Mouse (Mus musculus): ENCODE results near the gene Hist1h2ao. TPM values are rescaled to one million over a fixed set of nuclear protein-coding genes. Genes with fewer than 3 reads are reported as not detected.
"Not testable (repeated sequence)": the region's sequence is repeated elsewhere in the genome, so short reads cannot be mapped to it uniquely, and the experiment has no call there.

Gene Hist1h2ao
- polyA plus RNA-seq, 1 experiment from 2014 or later = 2.0 TPM

- DNase-seq (ENCODE audit: low spot score) = not testable (repeated sequence)
These were observed 809 bp downstream of the Hist1h2ao start for GRCm38 (mm10) chr13:21811074-21811473.

DNA sequence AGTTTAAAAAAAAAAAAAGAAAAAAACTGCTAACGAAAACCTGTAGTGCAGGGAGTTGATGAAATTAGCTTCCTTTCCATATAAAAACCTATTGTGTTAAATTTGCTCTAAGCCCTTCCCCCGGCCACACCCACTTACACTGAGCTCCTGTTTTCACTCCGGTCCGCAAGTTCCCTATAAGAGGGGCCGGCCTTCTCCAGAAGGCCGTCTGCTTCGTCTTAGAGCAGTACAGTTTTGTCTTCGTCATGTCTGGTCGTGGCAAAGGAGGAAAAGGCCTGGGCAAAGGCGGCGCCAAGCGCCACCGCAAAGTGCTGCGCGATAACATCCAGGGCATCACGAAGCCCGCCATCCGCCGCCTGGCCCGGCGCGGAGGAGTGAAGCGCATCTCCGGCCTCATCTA lies 1.3 kb downstream of the Hist1h2ao start, which contains the start of gene Hist1h4m:
Gene Hist1h4m, plus strand, starts transcription at position 208 of the 400 bp plus-strand sequence.
- not testable (repeated sequence) for DNase-seq (ENCODE audit: low spot score)

GRCm38 (mm10) chr13:21812092-21812491 lies 1.8 kb downstream of the Hist1h2ao start:
- DNase-seq (ENCODE audit: low spot score) = not testable (repeated sequence)

GRCm38 (mm10) chr13:21820082-21820890 lies 10.0 kb downstream of the Hist1h2ao start:
- DNase-seq (ENCODE audit: low spot score) = not testable (repeated sequence)

- DNase-seq (ENCODE audit: low spot score) = no peak
These were observed 18.2 kb downstream of the Hist1h2ao start for GRCm38 (mm10) chr13:21828511-21828910.

GRCm38 (mm10) chr13:21830344-21830743 lies 20.1 kb downstream of the Hist1h2ao start:
- DNase-seq (ENCODE audit: low spot score) = no peak

DNA sequence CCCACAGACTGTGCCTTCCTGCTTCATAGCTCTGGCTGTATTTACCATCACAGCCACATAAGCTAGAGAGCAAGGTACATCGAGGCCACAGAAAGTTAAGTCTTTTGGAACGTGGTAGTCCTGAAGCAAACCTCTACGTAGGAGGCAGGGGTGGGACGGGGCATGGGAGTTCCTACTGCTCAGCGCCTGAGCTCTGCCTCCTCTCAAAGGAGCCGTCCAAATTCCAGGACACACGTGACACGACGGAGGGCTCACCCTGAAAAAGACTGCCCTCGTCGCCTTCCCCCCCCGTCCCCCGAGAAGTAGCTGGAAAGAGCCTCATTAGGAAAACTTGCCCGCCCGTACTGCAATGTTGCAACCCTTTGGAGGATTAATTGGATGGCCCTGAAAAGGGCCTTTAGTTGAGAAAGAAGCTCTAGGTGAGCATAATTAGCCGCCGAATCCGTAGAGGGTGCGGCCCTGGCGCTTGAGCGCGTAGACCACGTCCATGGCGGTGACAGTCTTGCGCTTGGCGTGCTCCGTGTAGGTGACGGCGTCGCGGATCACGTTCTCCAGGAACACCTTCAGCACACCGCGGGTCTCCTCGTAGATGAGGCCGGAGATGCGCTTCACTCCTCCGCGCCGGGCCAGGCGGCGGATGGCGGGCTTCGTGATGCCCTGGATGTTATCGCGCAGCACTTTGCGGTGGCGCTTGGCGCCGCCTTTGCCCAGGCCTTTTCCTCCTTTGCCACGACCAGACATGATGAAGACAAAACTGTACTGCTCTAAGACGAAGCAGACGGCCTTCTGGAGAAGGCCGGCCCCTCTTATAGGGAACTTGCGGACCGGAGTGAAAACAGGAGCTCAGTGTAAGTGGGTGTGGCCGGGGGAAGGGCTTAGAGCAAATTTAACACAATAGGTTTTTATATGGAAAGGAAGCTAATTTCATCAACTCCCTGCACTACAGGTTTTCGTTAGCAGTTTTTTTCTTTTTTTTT lies 21.4 kb downstream of the Hist1h2ao start, which contains the start of gene Hist1h4n:
Gene Hist1h4n, minus strand, starts transcription at position 779 of the 977 bp plus-strand sequence.
- not testable (repeated sequence) for DNase-seq (ENCODE audit: low spot score)

- DNase-seq (ENCODE audit: low spot score) = not testable (repeated sequence)
These were observed 23.2 kb downstream of the Hist1h2ao start, which contains the start of the genes Hist1h2ap and Hist1h2br for GRCm38 (mm10) chr13:21833461-21833860. Hist1h2ap (minus strand) TSS chr13:21833507. Hist1h2br (plus strand) TSS chr13:21833743.

DNA sequence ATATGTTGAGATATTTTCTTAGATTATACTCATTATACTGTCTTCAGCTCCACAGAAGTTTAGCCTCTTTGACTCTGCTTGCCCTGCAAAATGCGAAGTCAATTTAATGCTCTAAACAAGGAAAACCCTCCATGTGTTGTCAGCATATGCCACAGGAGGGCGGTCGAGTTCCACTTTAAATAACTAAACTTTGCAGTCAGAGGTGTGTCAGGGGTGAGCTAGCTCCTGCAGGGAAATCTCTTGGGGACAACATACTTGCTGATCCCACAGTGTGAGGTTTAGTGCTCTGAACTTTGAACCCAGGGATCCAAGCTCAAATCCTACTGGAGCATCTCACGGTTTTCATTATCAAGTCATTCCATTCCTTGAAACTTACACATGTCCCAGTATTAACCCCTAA lies 30.2 kb downstream of the Hist1h2ao start:
- DNase-seq (ENCODE audit: low spot score) = not testable (repeated sequence)

GRCm38 (mm10) chr13:21846356-21846755 lies 36.1 kb downstream of the Hist1h2ao start:
- DNase-seq (ENCODE audit: low spot score) = not testable (repeated sequence)

DNA sequence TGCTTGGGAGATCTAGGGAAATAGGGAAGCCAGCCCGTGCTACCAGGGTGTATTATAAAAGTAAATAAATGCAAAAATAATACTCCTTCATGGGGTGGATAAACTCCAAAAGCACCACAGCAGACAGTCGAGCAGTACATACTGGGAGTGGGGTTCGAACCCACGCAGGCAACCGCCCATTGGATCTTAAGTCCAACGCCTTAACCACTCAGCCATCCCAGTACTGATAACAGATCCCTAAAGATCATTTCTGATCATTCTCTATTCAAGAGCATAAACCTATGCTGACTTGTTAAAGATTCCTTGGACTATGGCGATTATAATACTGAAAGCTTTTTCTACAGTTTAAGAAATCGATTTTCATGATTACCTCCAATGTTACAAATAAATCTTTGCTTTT lies 37.6 kb downstream of the Hist1h2ao start:
- DNase-seq (ENCODE audit: low spot score) = no peak

DNA sequence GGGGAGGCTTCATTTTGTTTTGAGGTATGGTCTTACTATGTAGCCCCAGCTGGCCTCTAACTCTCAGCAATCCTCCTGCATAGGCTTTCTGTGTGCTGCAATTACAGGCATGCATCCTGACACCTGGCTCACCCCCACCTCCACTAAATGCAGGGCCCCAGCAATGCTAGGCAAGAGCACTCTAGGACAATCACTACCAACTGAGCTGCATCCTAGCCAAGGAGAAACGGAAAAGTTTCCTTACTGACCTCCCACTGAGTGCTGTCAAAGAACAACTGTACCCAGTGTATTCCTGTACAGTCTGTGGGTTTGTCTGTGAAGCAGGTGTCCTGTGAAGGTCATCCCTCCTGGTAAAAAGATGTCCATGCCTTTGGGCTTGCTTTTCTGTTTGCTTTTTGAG lies 40.4 kb downstream of the Hist1h2ao start:
- not testable (repeated sequence) for DNase-seq (ENCODE audit: low spot score)

GRCm38 (mm10) chr13:21852215-21852945 lies 42.1 kb downstream of the Hist1h2ao start:
- DNase-seq (ENCODE audit: low spot score) = peak; percentile 15

GRCm38 (mm10) chr13:21855146-21855545 lies 44.9 kb downstream of the Hist1h2ao start:
- DNase-seq (ENCODE audit: low spot score) = peak; percentile 54

DNA sequence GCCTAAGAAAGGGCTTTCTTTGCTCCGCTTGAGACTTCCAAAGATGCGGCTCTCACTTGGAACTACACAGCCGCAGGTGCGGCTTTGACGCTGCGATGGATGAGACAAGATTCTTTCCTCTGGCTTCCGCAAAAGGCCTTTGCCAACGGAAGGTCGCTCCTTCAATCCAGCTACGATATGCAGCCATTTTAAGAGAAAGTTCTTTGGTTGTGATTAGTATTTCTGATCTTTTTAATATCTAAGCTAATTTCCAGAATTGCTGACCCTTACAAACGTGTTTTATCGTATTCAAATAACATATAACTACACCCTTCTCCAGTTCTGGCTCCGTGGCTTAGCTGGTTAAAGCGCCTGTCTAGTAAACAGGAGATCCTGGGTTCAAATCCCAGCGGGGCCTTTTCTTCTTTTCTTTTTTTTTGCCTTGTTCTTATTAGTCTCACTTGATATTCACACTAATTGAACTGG lies 45.5 kb downstream of the Hist1h2ao start:
- peak; percentile 48 for DNase-seq (ENCODE audit: low spot score)

Small RNA genes lying within 50 kb of the gene (microRNA-seq; reads per million reads assigned to microRNA genes)
- gene Gm19658 (ENCODE audit: borderline number of aligned reads) (not detected), gene Gm44346 (ENCODE audit: borderline number of aligned reads) (not detected), gene Gm44466 (ENCODE audit: borderline number of aligned reads) (not detected)

Other genes with a start within 250 kb of the Hist1h2ao start
- gene Olfr1364, start 228.7 kb upstream of the Hist1h2ao start, polyA plus RNA-seq (2015; fragmentation: Nextera tagmentation; extraction: Ambion mirVana) = not detected in 2 replicates
- gene Olfr1362, start 196.4 kb upstream of the Hist1h2ao start, polyA plus RNA-seq (2015; fragmentation: Nextera tagmentation; extraction: Ambion mirVana) = not detected in 2 replicates
- gene Olfr11, start 167.9 kb upstream of the Hist1h2ao start, polyA plus RNA-seq (2015; fragmentation: Nextera tagmentation; extraction: Ambion mirVana) = not detected in 2 replicates
- gene Olfr1361, start 147.1 kb upstream of the Hist1h2ao start, polyA plus RNA-seq (2015; fragmentation: Nextera tagmentation; extraction: Ambion mirVana) = not detected in 2 replicates
- not detected in 2 replicates for gene Olfr1360, start 133.1 kb upstream of the Hist1h2ao start, polyA plus RNA-seq (2015; fragmentation: Nextera tagmentation; extraction: Ambion mirVana)
- gene Olfr1359, start 112.4 kb upstream of the Hist1h2ao start, polyA plus RNA-seq (2015; fragmentation: Nextera tagmentation; extraction: Ambion mirVana) = not detected in 2 replicates
- gene Hist1h2bl, start 94.3 kb upstream of the Hist1h2ao start, polyA plus RNA-seq (2015; fragmentation: Nextera tagmentation; extraction: Ambion mirVana) = 8.9 and 16.3 TPM in 2 replicates
- gene Hist1h2ai, start 94.0 kb upstream of the Hist1h2ao start, polyA plus RNA-seq (2015; fragmentation: Nextera tagmentation; extraction: Ambion mirVana) = 110 and 183 TPM in 2 replicates
- 43.7 and 67.6 TPM in 2 replicates for gene Hist1h3h, start 92.8 kb upstream of the Hist1h2ao start, polyA plus RNA-seq (2015; fragmentation: Nextera tagmentation; extraction: Ambion mirVana)
- 22.0 and 29.1 TPM in 2 replicates for gene Hist1h2bm, start 88.4 kb upstream of the Hist1h2ao start, polyA plus RNA-seq (2015; fragmentation: Nextera tagmentation; extraction: Ambion mirVana)
- 1.0 and 1.8 TPM in 2 replicates for gene Hist1h4j, start 75.4 kb upstream of the Hist1h2ao start, polyA plus RNA-seq (2015; fragmentation: Nextera tagmentation; extraction: Ambion mirVana)
- 16.8 and 24.8 TPM in 2 replicates for gene Hist1h4k, start 60.0 kb upstream of the Hist1h2ao start, polyA plus RNA-seq (2015; fragmentation: Nextera tagmentation; extraction: Ambion mirVana)
- gene Hist1h2ak, start 56.6 kb upstream of the Hist1h2ao start, polyA plus RNA-seq (2015; fragmentation: Nextera tagmentation; extraction: Ambion mirVana) = 162 and 249 TPM in 2 replicates
- gene Hist1h2bn, start 56.3 kb upstream of the Hist1h2ao start, polyA plus RNA-seq (2015; fragmentation: Nextera tagmentation; extraction: Ambion mirVana) = 22.7 and 35.8 TPM in 2 replicates
- 71.7 and 80.7 TPM in 2 replicates for gene Hist1h1b, start 29.8 kb upstream of the Hist1h2ao start, polyA plus RNA-seq (2015; fragmentation: Nextera tagmentation; extraction: Ambion mirVana)
- 392 and 414 TPM in 2 replicates for gene Hist1h3i, start 27.1 kb upstream of the Hist1h2ao start, polyA plus RNA-seq (2015; fragmentation: Nextera tagmentation; extraction: Ambion mirVana)
- 32.4 and 51.2 TPM in 2 replicates for gene Hist1h2an, start 23.2 kb upstream of the Hist1h2ao start, polyA plus RNA-seq (2015; fragmentation: Nextera tagmentation; extraction: Ambion mirVana)
- gene Hist1h2bp, start 23.0 kb upstream of the Hist1h2ao start, polyA plus RNA-seq (2015; fragmentation: Nextera tagmentation; extraction: Ambion mirVana) = 3.4 and 3.5 TPM in 2 replicates
- gene Hist1h2bq, start 268 bp upstream of the Hist1h2ao start, polyA plus RNA-seq (2015; fragmentation: Nextera tagmentation; extraction: Ambion mirVana) = 63.1 and 89.0 TPM in 2 replicates
- 1.0 TPM in 1 of 2 replicates, not detected in the other for gene Hist1h4m, start 1.3 kb downstream of the Hist1h2ao start, polyA plus RNA-seq (2015; fragmentation: Nextera tagmentation; extraction: Ambion mirVana)
- 35.0 and 40.5 TPM in 2 replicates for gene Hist1h4n, start 21.7 kb downstream of the Hist1h2ao start, polyA plus RNA-seq (2015; fragmentation: Nextera tagmentation; extraction: Ambion mirVana)
- gene Hist1h2ap, start 23.0 kb downstream of the Hist1h2ao start, polyA plus RNA-seq (2015; fragmentation: Nextera tagmentation; extraction: Ambion mirVana) = 10,793 and 11,737 TPM in 2 replicates
- 64.8 and 86.2 TPM in 2 replicates for gene Hist1h2br, start 23.3 kb downstream of the Hist1h2ao start, polyA plus RNA-seq (2015; fragmentation: Nextera tagmentation; extraction: Ambion mirVana)
- 3.7 and 4.4 TPM in 2 replicates for gene Zfp184, start 134.6 kb downstream of the Hist1h2ao start, polyA plus RNA-seq (2015; fragmentation: Nextera tagmentation; extraction: Ambion mirVana)
- gene Pom121l2, start 170.7 kb downstream of the Hist1h2ao start, polyA plus RNA-seq (2015; fragmentation: Nextera tagmentation; extraction: Ambion mirVana) = 0.14 and 0.18 TPM in 2 replicates
- 645 and 679 TPM in 2 replicates for gene Prss16, start 199.3 kb downstream of the Hist1h2ao start, polyA plus RNA-seq (2015; fragmentation: Nextera tagmentation; extraction: Ambion mirVana)
- gene Hist1h2ah, start 225.1 kb downstream of the Hist1h2ao start, polyA plus RNA-seq (2015; fragmentation: Nextera tagmentation; extraction: Ambion mirVana) = 49.6 and 71.7 TPM in 2 replicates
- 25.8 and 33.9 TPM in 2 replicates for gene Hist1h2bk, start 225.4 kb downstream of the Hist1h2ao start, polyA plus RNA-seq (2015; fragmentation: Nextera tagmentation; extraction: Ambion mirVana)
- gene Hist1h4i, start 230.9 kb downstream of the Hist1h2ao start, polyA plus RNA-seq (2015; fragmentation: Nextera tagmentation; extraction: Ambion mirVana) = 37.1 and 39.2 TPM in 2 replicates
- gene Hist1h2ag, start 232.5 kb downstream of the Hist1h2ao start, polyA plus RNA-seq (2015; fragmentation: Nextera tagmentation; extraction: Ambion mirVana) = 178 and 206 TPM in 2 replicates
- gene Hist1h2bj, start 232.7 kb downstream of the Hist1h2ao start, polyA plus RNA-seq (2015; fragmentation: Nextera tagmentation; extraction: Ambion mirVana) = 74.2 and 89.3 TPM in 2 replicates